Mouse (Mus musculus): ENCODE data around the gene Ppp4r2.

DNA sequence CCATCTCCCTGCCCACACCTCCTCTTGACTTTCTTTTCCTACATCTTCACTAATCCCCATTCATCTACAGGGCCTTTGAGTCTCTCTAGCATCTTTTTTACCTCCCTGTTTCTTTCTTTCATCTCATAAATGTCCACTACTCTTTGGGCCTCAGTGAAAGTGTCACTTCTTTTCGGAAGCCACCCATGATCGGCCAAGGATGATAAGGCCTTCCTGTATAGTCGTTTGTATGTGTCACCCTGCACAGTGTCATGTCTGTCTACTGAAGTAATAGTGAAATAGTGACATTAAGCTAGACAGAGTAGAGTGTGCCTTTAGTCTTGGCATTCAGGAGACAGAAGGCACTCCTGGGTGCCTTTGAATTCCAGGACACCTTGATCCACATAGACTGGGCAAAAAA is 21.7 kb upstream of the Ppp4r2 start:
- TF ChIP-seq CTCF (IDR thresholded peaks at IDR 0.05; ENCODE audit: low read depth, low read length) (no peak), POLR2A (IDR thresholded peaks at IDR 0.05; ENCODE audit: borderline replicate concordance, low read depth, low read length) (no peak)
